In genomic region chr14:22323530-22324292, GRCm38 (mm10) we compare ENCODE assay signal across 15 mouse cellular contexts.
DNase-seq lines count a peak whose midpoint lies in the region; ATAC-seq and TF ChIP-seq lines count a peak whose summit lies in the region.
"Had no signal": no experiment of that assay in that cellular context is flagged by ENCODE, and none has a peak within 500 bp of the region (broad histone marks: within the 10 kb centered on the region; RNA-seq: fewer than 3 reads in every experiment).

No protein-coding gene starts in this region.

- no peaks in the 10 kb centered on the region for H3K36me3 ChIP-seq in lung, postnatal 0 days (ENCODE audit: insufficient read depth, low read length)
- H3K36me3 ChIP-seq: embryonic facial prominence, embryonic 12.5 days had no signal

- TF ChIP-seq EP300 in lung, postnatal 0 days (IDR thresholded peaks at IDR 0.05): no peak

- no peaks in the 10 kb centered on the region for H3K9me3 ChIP-seq in lung, postnatal 0 days (ENCODE audit: low read length)
- H3K9me3 ChIP-seq: embryonic facial prominence, embryonic 12.5 days had no signal

- no peak overlapping the region for H3K4me3 ChIP-seq in lung, postnatal 0 days (ENCODE audit: low read depth, low read length)
- H3K4me3 ChIP-seq: embryonic facial prominence, embryonic 12.5 days had no signal

- H3K27ac ChIP-seq in lung, postnatal 0 days (ENCODE audit: low read length): no peak overlapping the region
- H3K27ac ChIP-seq: embryonic facial prominence, embryonic 12.5 days; liver, embryonic 14.5 days had no signal

- TF ChIP-seq CTCF in lung, postnatal 0 days (IDR thresholded peaks at IDR 0.05): no peak

- ATAC-seq in lung, postnatal 0 days: no peak; the same call in 1 of the 2 replicates
- ATAC-seq in megakaryocyte progenitor cell, adult 5-6 weeks (replicated peaks; ENCODE audit: poor library complexity): no peak
- ATAC-seq: forebrain, embryonic 14.5 days had no signal

- no peak overlapping the region for H3K9ac ChIP-seq in lung, postnatal 0 days (replicated peaks; ENCODE audit: low read depth)
- H3K9ac ChIP-seq: embryonic facial prominence, embryonic 12.5 days; liver, embryonic 14.5 days had no signal

- H3K27me3 ChIP-seq in lung, postnatal 0 days (replicated peaks; ENCODE audit: insufficient read depth, low read length): no peaks in the 10 kb centered on the region
- H3K27me3 ChIP-seq: embryonic facial prominence, embryonic 12.5 days had no signal

- peak; percentile 10 for DNase-seq in gastrocnemius, postnatal 10 days
- no peak for DNase-seq in gastrocnemius, postnatal 4 days (ENCODE audit: low spot score in 2 of 2)
- DNase-seq in layer of hippocampus, adult 11-12 months (ENCODE audit: low spot score): peak; percentile 28
- no peak for DNase-seq in layer of hippocampus, postnatal 25 days (ENCODE audit: extremely low spot score in 1 of 2, low spot score in 1 of 2)
- DNase-seq in heart, postnatal 4 days: peak; percentile 29
- peak; percentile 28 for DNase-seq in lung, postnatal 0 days (ENCODE audit: low spot score)
- DNase-seq in thymus, postnatal 0 days (ENCODE audit: low spot score): no peak
- DNase-seq: cerebellum, postnatal 14 days; kidney, adult 18-20 months; spleen, adult 18-20 months had no signal

- WGBS in lung, postnatal 0 days: 49% methylated on average over 7 of the region's 7 CpGs

- no peaks in the 10 kb centered on the region for H3K4me1 ChIP-seq in lung, postnatal 0 days (ENCODE audit: insufficient read depth, low read depth, low read length)
- H3K4me1 ChIP-seq: embryonic facial prominence, embryonic 12.5 days had no signal

- H3K4me2 ChIP-seq in lung, postnatal 0 days (replicated peaks; ENCODE audit: low read depth, low read length): no peak overlapping the region
- H3K4me2 ChIP-seq: embryonic facial prominence, embryonic 12.5 days; midbrain, embryonic 11.5 days had no signal

Comparison
In these comparisons a context has a peak if more than half of its experiments do, and no peak if none do; other contexts are left out.
1. DNase-seq: peak in gastrocnemius, postnatal 10 days (single experiment), layer of hippocampus, adult 11-12 months (single experiment), heart, postnatal 4 days (single experiment) and lung, postnatal 0 days (single experiment); none in gastrocnemius, postnatal 4 days (0 of 2), layer of hippocampus, postnatal 25 days (0 of 2) and thymus, postnatal 0 days (single experiment).